Mouse (Mus musculus) heart, adult 2 months (tissue): ENCODE results near the gene Slc12a7.

Experiments used
- CTCF ChIP-seq: fragments of 200-600 bp; IDR thresholded peaks from 2 replicates; pipeline ENCODE4 v1.8.1; 2022; ENCODE audit warnings: antibody characterized with exemption, mild to moderate bottlenecking, moderate library complexity
- EP300 ChIP-seq: fragments of 200-500 bp; IDR thresholded peaks from 2 replicates; pipeline ENCODE4 v1.6.1; 2011; ENCODE audit warnings: low read depth, low read length, control low read depth; ENCODE audit not compliant: insufficient read depth
- POLR2A ChIP-seq: fragments of 200-500 bp; IDR thresholded peaks from 2 replicates; pipeline ENCODE4 v1.6.1; 2011; ENCODE audit warnings: mild to moderate bottlenecking, low read depth, low read length, control low read depth; ENCODE audit not compliant: insufficient read depth

DNA sequence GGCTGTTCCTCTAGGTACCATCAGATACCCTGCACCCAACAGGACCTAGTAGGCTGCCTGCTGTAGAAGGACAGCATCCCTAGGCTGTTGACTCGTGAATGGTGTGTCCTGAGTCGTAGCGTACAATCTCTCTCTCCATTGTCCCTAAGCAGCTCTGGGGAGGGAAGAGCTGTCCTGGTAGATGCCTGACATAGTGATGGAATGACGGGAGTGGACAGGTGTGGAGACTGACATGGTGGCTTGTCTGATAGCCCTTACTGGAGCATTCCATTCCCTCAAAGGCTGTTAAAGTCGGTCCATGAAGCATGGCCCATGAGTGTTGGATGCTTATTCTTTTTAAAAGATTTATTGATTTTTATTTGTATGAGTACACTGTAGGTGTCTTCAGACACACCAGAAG lies 72.0 kb downstream of the Slc12a7 start:
- TF ChIP-seq CTCF (no peak), POLR2A (no peak), EP300 (no peak)
